Mouse (Mus musculus): Measurements from ENCODE around the gene Arpc1a.

DNA sequence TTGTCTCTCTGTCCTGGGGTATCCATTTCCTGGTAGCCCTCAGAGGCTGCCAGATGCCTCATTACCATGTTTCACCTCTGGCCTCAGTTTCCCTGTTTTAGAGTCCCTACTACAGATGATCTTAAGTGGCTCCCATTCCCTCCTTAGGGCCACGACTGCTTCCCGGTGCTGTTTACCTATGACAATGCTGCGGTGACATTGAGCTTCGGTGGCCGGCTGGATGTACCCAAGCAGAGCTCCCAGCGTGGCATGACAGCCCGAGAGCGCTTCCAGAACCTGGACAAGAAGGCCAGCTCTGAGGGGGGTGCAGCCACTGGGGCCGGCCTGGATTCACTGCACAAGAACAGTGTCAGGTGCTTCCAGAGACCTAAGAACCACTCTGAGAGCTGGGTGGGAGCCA is 43.0 kb downstream of the Arpc1a start:
- TF ChIP-seq CTCF (IDR thresholded peaks at IDR 0.05; ENCODE audit: extremely low read depth, insufficient read depth, low read length) (no peak), POLR2A (IDR thresholded peaks at IDR 0.05; ENCODE audit: extremely low read depth, insufficient read depth, low read length) (no peak)
